12 mouse cellular contexts compared by ENCODE assay signal in the genomic region with DNA sequence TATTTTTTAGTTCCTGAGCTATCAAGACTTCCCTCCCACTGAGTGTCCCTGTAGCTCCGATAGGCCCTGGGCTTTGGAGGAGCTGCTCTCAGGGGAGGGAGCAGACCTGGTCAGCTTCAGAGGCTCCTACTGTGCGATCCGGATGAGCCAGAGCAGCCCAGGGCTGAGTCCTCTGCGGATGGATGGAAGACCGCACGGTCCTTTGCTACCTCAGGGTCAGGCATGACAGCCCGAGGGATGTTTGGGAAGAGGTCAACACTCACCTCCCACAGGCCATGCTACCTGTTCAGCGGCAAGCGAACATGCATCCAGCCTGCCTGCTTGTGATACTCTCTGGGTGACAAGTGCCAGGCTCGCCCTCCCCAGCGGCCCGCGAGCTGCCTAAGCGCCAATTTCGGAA. TPM values are rescaled to one million over a fixed set of nuclear protein-coding genes. Genes with fewer than 3 reads are reported as not detected.
DNase-seq lines count a peak whose midpoint lies in the region; ATAC-seq lines count a peak whose summit lies in the region.
"Had no signal": no experiment of that assay in that cellular context is flagged by ENCODE, and none has a peak within 500 bp of the region (broad histone marks: within the 10 kb centered on the region; RNA-seq: fewer than 3 reads in every experiment).

No protein-coding gene starts in this region.

- H3K4me2 ChIP-seq in forebrain, embryonic 16.5 days (ENCODE audit: low read length), result peak overlapping the region; percentile 41
- peak overlapping the region; percentile 56 for H3K4me2 ChIP-seq in midbrain, embryonic 14.5 days (ENCODE audit: low read length)

- H3K36me3 ChIP-seq in forebrain, embryonic 16.5 days (ENCODE audit: control insufficient read depth, insufficient read depth), result no peaks in the 10 kb centered on the region
- no peaks in the 10 kb centered on the region for H3K36me3 ChIP-seq in midbrain, embryonic 14.5 days (ENCODE audit: control insufficient read depth, insufficient read depth, low read length)

- peak; percentile 70 for DNase-seq in ES-CJ7 (ENCODE audit: low read depth, low spot score)
- peak; percentile 65 to 73 for DNase-seq in cerebellum, postnatal 10 days
- peak; percentile 45 for DNase-seq in midbrain, embryonic 14.5 days
- no peak for DNase-seq in right cerebral cortex, postnatal 25 days
- DNase-seq in ovary, postnatal 14 days (ENCODE audit: low spot score), result no peak
- no peak for DNase-seq in gastrocnemius, adult 18-20 months (ENCODE audit: low spot score)
- no peak for DNase-seq in heart, adult 11 months
- DNase-seq: adrenal gland, postnatal 14 days; spleen, adult 18-20 months had no signal

- 24% methylated on average over 15 of the region's 15 CpGs for WGBS in forebrain, embryonic 16.5 days
- 11% methylated on average over 15 of the region's 15 CpGs for WGBS in midbrain, embryonic 14.5 days

- H3K4me1 ChIP-seq in forebrain, embryonic 16.5 days (replicated peaks; ENCODE audit: control insufficient read depth, insufficient read depth, low read length), result peaks cover 22% of the 10 kb centered on the region
- H3K4me1 ChIP-seq in midbrain, embryonic 14.5 days (ENCODE audit: control insufficient read depth, insufficient read depth, low read length), result no peaks in the 10 kb centered on the region

- no peaks in the 10 kb centered on the region for H3K9me3 ChIP-seq in forebrain, embryonic 16.5 days (ENCODE audit: control insufficient read depth, low read length)
- H3K9me3 ChIP-seq in midbrain, embryonic 14.5 days (ENCODE audit: control insufficient read depth, low read length), result no peaks in the 10 kb centered on the region

- peak overlapping the region; percentile 52; the same call in 1 of the 2 replicates for H3K27ac ChIP-seq in forebrain, embryonic 16.5 days (ENCODE audit: low read length)
- peak overlapping the region; percentile 50 for H3K27ac ChIP-seq in midbrain, embryonic 14.5 days (replicated peaks; ENCODE audit: low read depth, low read length)

- peaks cover 43% of the 10 kb centered on the region for H3K27me3 ChIP-seq in forebrain, embryonic 16.5 days (replicated peaks; ENCODE audit: control insufficient read depth, insufficient read depth, low read length)
- H3K27me3 ChIP-seq in midbrain, embryonic 14.5 days (ENCODE audit: control insufficient read depth, insufficient read depth, low read length), result peaks cover 58% of the 10 kb centered on the region
- H3K27me3 ChIP-seq: CH12.LX had no signal

- H3K4me3 ChIP-seq in forebrain, embryonic 16.5 days (replicated peaks; ENCODE audit: low read length), result peak overlapping the region; percentile 25
- peak overlapping the region; percentile 52 for H3K4me3 ChIP-seq in midbrain, embryonic 14.5 days (replicated peaks; ENCODE audit: low read depth, low read length)

- peak overlapping the region; percentile 38; the same call in 1 of the 2 replicates for H3K9ac ChIP-seq in forebrain, embryonic 16.5 days (replicated peaks; ENCODE audit: low read depth, low read length)
- H3K9ac ChIP-seq in midbrain, embryonic 14.5 days (replicated peaks; ENCODE audit: low read length), result peak overlapping the region; percentile 47; the same call in 1 of the 2 replicates

- ATAC-seq in forebrain, embryonic 16.5 days, result peak; percentile 24; the same call in 1 of the 2 replicates
- ATAC-seq in midbrain, embryonic 14.5 days (ENCODE audit: low FRiP score, low TSS enrichment), result no peak

RNA-seq across cellular contexts. Expression of a gene that starts 5.9 kb away (rescaled TPM):
- 4.4 and 5.6 TPM in 2 replicates for polyA plus RNA-seq in forebrain, embryonic 16.5 days (2015; fragmentation: Nextera tagmentation; extraction: Ambion mirVana)
- polyA plus RNA-seq in midbrain, embryonic 14.5 days (2014; fragmentation: Nextera tagmentation; extraction: Ambion mirVana), result 10.3 and 10.8 TPM in 2 replicates
- total RNA-seq in gastrocnemius, adult 18-20 months (2021), result not detected
- total RNA-seq: adrenal gland, postnatal 14 days; CH12.LX had no signal
- polyA plus RNA-seq: heart, embryonic 16.5 days had no signal

RNA-seq across cellular contexts. Expression of a gene that starts 9.2 kb away (rescaled TPM):
- polyA plus RNA-seq in forebrain, embryonic 16.5 days (2015; fragmentation: Nextera tagmentation; extraction: Ambion mirVana), result 0.16 and 0.41 TPM in 2 replicates
- polyA plus RNA-seq in midbrain, embryonic 14.5 days (2014; fragmentation: Nextera tagmentation; extraction: Ambion mirVana), result 0.38 and 0.72 TPM in 2 replicates
- not detected for total RNA-seq in gastrocnemius, adult 18-20 months (2021)
- total RNA-seq: adrenal gland, postnatal 14 days; CH12.LX had no signal
- polyA plus RNA-seq: heart, embryonic 16.5 days had no signal

RNA-seq across cellular contexts. Expression of a gene that starts 15.7 kb away (rescaled TPM):
- 5.5 and 8.7 TPM in 2 replicates for polyA plus RNA-seq in forebrain, embryonic 16.5 days (2015; fragmentation: Nextera tagmentation; extraction: Ambion mirVana)
- polyA plus RNA-seq in midbrain, embryonic 14.5 days (2014; fragmentation: Nextera tagmentation; extraction: Ambion mirVana), result 9.9 and 14.9 TPM in 2 replicates
- total RNA-seq in gastrocnemius, adult 18-20 months (2021), result not detected
- total RNA-seq: adrenal gland, postnatal 14 days had no signal
- polyA plus RNA-seq: heart, embryonic 16.5 days had no signal

RNA-seq across cellular contexts. Expression of a gene that starts 30.3 kb away (rescaled TPM):
- polyA plus RNA-seq in forebrain, embryonic 16.5 days (2015; fragmentation: Nextera tagmentation; extraction: Ambion mirVana), result 0.40 and 0.47 TPM in 2 replicates
- polyA plus RNA-seq in midbrain, embryonic 14.5 days (2014; fragmentation: Nextera tagmentation; extraction: Ambion mirVana), result 0.70 and 0.75 TPM in 2 replicates
- total RNA-seq in gastrocnemius, adult 18-20 months (2021), result not detected
- total RNA-seq: adrenal gland, postnatal 14 days; CH12.LX had no signal
- polyA plus RNA-seq: heart, embryonic 16.5 days had no signal

RNA-seq across cellular contexts. Expression of a gene that starts 52.9 kb away (rescaled TPM):
- 22.8 and 25.3 TPM in 2 replicates for polyA plus RNA-seq in forebrain, embryonic 16.5 days (2015; fragmentation: Nextera tagmentation; extraction: Ambion mirVana)
- polyA plus RNA-seq in midbrain, embryonic 14.5 days (2014; fragmentation: Nextera tagmentation; extraction: Ambion mirVana), result 19.1 and 29.9 TPM in 2 replicates
- 10 to 100 TPM; 52.4 to 56.0 TPM for total RNA-seq in gastrocnemius, adult 18-20 months (2021)

Comparison
In these comparisons a context has a peak if more than half of its experiments do, and no peak if none do; other contexts are left out.
1. DNase-seq: peak in ES-CJ7 (single experiment), cerebellum, postnatal 10 days (2 of 2) and midbrain, embryonic 14.5 days (single experiment); none in right cerebral cortex, postnatal 25 days (single experiment), ovary, postnatal 14 days (single experiment), gastrocnemius, adult 18-20 months (single experiment) and heart, adult 11 months (single experiment).